Mouse (Mus musculus): ENCODE measurements around the gene Igdcc4.

DNA sequence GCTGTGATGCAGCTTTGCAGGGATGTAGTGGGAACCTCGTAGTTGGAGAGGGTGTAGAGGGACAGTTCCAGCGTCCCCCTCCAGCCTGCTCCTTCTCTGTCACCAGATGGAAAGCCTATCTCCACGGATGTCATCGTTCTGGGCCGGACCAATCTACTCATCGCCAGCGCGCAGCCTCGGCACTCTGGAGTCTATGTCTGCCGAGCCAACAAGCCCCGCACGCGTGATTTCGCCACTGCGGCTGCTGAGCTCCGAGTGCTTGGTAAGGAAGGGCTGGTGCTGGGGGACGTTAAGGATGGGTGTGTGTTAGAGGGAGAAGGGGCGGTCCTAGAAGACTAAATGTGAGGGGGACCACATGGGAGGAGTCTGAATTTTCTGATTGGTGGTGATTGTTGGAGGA, 21.3 kb downstream of the Igdcc4 start:
- TF ChIP-seq CTCF (IDR thresholded peaks at IDR 0.05) (no peak), EP300 (IDR thresholded peaks at IDR 0.05; ENCODE audit: insufficient read depth, low read depth, low read length) (no peak), POLR2A (IDR thresholded peaks at IDR 0.05; ENCODE audit: insufficient read depth, low read depth, low read length) (no peak)
